Mouse (Mus musculus): ENCODE results near the gene Dync1i1. TPM values are rescaled to one million over a fixed set of nuclear protein-coding genes. Genes with fewer than 3 reads are reported as not detected.
"Not testable (repeated sequence)": the region's sequence is repeated elsewhere in the genome, so short reads cannot be mapped to it uniquely, and the experiment has no call there.

Dync1i1 gene
- total RNA-seq (2021), result under 1 TPM; 0.18 to 0.36 TPM

DNA sequence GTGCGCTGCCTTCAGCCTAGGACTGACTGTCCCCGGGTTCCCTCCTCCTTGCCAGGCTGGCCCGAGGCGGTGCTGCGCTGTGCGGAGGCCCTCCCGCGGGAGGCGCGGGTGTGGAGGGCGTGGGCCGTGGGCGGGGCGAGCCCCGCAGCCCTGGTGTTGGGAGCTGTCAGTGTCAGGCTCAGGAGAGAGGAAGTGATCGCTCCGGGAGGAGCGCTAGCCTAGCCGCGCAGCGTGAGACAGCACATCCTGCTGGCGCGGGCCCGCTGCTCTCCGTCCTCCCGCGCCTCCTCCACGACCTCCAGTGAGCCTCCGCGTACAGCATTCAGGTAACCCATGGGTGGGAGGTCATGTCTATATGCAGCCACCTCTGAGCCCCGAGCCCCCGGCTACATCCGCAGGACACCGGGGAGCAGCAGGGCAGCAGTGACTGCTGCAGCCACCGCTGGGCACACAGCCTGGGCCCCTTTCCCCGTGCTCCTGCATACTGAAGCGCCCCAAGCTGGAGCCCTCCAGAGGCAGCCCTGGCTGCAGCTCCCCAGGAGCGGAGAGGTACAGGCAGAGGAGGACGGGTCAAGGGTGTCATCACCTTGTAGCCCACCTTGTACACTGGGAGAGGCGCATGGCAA lies at the start of gene Dync1i1:
Gene Dync1i1, plus strand, starts transcription at position 29 of the 626 bp plus-strand sequence.
- DNase-seq (ENCODE audit: low spot score), result peak; percentile 1

DNA sequence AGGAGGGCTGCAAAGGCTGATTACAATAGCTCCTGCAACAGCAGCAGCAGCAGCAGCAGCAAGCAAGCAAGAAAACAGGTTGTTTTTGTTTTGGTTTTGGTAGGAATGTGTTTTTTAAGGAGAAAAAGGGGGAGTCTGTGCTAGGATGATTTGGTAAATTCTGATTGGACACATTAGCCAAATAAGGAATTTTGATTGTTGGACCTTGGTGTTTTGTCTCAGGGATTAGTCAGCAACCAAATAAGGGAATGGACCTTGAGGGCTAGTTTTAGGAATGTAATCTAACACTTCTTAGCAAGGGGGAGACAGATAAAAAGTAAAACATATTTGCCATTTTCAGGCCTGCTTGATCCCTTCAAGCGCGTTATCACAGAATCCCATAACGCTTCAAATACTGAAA lies 45.7 kb upstream of the Dync1i1 start:
- no peak for DNase-seq (ENCODE audit: low spot score)
- intact Hi-C loops (cut with DNase I), result no loop called here

More for the DNA sequence above, at the start of gene Dync1i1:
- intact Hi-C loops (cut with DNase I), result no loop called here

DNA sequence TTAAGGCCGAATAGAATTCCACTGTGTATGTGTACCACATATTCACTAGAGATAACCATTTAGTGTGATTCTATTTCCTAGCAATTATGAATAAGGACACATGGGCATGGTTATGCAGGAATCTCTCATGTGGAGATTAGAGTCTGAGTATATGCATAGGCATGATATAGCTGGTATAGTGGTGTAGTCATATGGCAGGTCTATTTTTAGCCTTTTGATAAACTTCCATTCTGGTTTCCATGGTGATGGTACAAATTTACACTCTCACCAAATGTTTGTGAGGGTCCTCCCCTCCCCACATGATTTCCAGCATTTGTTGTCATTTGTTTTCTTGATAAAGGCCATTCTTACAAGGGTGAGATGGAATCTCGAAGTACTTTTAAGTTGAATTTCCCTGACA lies 23.6 kb upstream of the Dync1i1 start:
- no peak for DNase-seq (ENCODE audit: low spot score)
- intact Hi-C loops (cut with DNase I), result no loop called here

DNA sequence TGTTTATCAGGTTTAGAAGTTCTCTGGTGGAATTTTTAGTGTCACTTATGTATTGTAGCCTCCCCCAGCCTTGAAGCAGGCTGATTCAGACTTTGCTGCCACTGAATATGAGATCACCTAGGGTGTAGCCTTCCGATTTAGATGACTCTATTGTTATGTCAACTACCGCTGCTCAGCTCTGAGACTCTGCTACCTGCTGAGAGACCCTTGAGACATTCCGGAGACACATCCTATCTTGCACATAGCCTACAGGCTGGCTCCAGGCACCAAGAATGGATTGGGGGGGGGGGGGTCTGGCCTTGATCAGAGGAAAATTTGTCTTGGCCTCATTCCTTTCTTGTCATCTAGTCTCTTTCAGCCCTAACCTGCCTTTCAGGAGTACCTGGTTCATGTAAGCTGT lies 17.5 kb upstream of the Dync1i1 start:
- DNase-seq (ENCODE audit: low spot score); intact Hi-C loops (cut with DNase I): not testable (repeated sequence)

DNA sequence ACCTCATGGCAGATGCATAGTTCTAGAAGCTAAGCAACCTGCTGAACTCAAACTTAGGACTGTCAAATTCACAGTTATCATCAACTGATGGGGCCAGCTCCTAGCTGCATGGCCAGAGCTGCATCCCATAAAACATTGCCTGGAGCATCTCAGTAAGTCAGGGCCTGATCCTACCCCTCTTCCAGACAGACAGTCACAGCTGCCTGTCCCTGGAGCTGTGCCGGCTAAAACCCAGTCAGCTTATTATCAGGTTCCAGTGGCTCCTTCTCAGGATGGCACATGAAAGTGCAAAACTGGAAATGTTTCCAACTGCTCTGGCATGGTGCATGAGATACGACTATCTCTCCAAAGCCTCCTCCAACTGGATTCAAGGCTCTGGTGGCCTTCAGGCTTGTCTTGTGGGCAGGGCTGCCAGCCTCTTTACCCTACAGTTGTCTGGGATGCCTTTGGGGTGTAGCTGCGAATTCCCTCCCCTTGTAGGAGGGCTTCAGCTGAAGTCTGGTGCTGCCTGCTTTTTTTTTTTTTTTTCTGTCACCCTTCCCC lies 15.3 kb upstream of the Dync1i1 start:
- DNase-seq (ENCODE audit: low spot score), result no peak
- intact Hi-C loops (cut with DNase I), result no loop called here

DNA sequence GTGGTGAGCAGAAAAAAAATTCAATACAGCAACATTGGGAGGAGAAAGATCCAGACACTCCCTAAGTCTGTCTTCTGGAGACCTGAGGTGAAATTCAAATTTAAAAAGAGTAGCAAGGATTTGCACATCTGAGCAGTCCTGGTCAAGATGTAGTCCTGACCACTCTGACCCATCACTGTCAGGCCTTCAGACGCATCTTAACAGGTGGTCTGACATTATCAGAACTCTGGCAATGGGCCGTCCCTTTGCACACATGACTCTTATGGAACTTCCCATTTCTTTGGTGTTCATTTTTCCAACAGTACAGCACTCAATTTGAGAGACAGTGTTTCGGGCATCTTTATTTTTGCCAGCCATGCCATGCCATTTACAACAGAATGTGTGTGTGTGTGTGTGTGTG lies 12.8 kb upstream of the Dync1i1 start:
- no peak for DNase-seq (ENCODE audit: low spot score)
- intact Hi-C loops (cut with DNase I), result no loop called here

DNA sequence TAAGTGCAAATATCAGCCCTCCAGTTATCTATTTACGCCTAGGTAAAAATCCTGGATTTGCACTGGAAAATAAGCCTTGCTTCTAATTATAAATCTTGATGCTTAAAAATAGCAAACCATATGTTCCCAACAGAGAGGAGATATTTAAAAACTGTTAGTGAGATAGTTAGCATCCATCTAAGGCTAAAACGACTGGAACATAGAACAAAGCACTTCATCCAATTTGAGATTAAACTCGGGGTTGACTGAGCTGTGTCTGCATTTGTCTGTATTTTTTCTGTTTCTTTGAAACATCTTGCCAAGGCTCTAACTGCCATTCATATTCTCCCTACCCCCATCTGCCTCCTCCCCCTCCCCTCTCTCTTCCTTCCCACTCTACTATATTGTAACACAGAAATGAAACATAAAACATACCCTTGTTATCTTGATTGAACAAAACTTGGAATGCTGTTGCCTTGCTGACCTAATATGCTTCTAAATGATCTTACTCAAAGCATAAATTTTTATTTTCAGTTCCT lies 10.3 kb upstream of the Dync1i1 start:
- DNase-seq (ENCODE audit: low spot score), result no peak
- intact Hi-C loops (cut with DNase I), result no loop called here

DNA sequence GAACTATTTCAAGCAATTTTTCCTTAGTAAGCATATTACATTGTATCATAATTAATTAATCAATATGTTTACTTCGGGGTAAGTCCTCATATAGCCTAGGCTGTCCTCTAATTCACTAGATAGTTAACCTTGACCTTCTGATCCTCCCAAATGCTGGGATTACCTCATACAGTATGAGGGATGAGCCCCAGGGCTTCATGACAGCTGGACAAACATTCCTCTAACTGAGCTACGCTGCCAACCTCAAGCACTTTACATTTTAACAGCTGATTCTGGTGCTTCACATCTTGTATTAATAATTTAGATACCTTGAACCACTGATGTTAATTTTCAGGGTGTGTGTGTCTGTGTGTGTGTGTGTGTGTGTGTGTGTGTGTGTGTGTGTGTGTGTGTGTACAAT lies 6.5 kb upstream of the Dync1i1 start:
- intact Hi-C loops (cut with DNase I), result no loop called here
- no peak for DNase-seq (ENCODE audit: low spot score)

DNA sequence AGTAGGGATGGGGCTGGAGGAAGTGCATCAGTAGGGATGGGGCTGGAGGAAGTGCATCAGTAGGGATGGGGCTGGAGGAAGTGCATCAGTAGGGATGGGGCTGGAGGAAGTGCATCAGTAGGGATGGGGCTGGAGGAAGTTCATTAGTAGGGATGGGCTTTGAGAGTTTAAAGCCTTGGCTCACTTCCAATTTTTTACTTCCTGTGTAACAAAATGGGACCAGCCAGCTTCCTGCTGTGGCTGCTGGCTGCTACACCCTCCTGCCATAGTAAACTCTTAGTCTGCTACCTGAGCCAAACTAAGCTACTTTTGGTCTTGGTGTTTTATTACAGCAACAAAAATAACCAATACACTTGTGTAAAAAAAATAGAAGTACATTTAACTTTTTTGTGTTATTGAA lies 4.7 kb upstream of the Dync1i1 start:
- intact Hi-C loops (cut with DNase I); DNase-seq (ENCODE audit: low spot score): not testable (repeated sequence)

DNA sequence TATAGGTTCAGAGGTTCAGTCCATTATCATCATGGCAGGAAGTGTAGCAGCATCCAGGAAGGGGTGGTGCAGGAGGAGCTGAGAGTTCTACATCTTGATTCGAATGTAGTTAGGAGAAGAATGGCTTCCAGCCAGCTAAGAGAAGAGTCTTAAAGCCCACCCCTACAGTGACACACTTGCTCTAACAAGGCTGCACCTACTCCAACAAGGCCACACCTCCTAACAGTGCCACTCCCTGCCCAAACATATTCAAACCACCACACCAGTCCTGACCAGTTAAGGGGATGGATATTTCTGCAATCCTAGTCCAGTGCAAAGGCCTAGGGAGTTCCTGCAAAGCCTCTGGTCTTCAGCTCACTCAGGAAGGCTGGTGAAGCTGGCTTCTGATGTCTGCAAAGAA lies 1.5 kb upstream of the Dync1i1 start:
- intact Hi-C loops (cut with DNase I), result no loop called here

DNA sequence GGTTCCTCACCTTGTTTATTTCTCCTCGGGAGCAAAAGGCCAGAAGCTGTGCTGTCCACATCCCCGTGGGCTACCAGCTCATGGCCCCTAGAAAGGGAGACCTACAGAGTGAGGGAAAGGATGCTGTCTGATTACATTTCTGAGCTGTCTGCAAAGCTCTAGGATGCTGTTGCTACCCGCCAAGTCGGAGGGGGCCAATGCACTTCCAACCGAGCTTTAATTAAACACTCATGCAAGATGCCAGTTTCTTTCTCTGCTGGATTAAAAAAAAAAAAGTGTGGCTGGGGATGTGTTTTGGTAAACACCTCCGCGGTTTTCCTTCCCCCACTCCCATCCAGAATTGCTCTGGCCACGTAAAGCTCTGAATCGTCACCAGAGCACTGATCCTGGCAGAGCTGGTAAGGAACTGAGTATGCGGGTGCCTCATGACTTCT lies 815 bp downstream of the Dync1i1 start:
- intact Hi-C loops (cut with DNase I), result no loop called here
- no peak for DNase-seq (ENCODE audit: low spot score)

More for the DNA sequence above, 1.5 kb upstream of the Dync1i1 start:
- no peak for DNase-seq (ENCODE audit: low spot score)

DNA sequence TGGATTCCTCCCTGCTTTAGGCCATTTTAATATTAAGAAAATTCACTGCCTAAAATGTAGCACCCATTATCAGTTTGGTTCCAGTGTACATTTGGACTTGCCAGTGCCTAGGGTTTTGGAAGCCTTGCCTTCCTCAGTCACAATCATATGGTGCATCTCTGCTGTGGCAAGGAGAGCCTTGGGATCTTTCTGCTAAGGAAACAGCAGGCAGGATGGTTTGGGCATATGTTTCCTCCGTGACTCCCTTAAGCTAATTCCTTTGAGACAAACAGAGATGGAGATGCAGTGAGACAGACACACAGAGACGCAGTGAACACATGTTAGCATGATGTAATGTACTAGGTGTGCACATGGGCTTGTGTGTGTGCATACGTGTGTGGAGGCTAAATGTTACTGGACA lies 7.8 kb downstream of the Dync1i1 start:
- no peak for DNase-seq (ENCODE audit: low spot score)
- intact Hi-C loops (cut with DNase I), result no loop called here

DNA sequence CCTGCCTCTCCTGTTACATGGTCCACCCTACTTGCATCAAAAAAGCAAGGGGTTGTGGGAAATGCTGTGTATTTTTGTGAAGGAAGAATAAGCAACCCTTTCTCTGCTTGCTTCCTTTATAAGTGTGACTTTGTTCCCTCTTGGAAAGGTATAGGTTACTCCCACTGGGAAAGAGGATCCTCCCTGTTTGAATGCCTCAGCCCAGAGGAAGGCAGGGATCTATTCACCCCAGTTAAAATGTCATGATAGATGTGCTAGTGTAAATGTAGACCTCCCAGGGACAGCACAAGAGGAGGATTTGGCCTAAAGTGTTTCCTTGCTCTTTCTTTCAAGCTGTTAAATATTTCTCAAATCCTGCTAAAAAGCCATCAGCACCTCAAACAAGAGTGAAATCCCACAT lies 9.0 kb downstream of the Dync1i1 start:
- intact Hi-C loops (cut with DNase I), result no loop called here

DNA sequence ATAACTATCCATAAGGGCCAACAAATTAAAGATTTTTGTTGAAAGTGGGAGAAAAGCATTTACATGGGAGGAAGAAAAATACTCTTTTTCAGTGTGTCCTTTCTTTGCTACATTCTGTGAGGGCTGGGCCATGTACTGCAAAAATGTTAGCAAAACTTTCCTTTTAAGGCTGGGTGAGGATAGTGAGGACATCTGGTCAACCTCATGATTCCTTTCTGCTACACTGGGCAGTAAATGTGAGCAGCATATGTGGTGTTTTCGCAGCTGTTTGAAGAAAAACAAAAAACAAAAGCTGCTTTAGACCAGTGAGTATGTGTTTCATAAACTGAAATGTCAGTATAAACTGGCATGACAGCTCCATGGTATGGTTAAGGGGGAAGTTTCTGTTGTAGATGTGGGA lies 9.4 kb downstream of the Dync1i1 start:
- DNase-seq (ENCODE audit: low spot score), result no peak

More for the DNA sequence above, 9.0 kb downstream of the Dync1i1 start:
- DNase-seq (ENCODE audit: low spot score), result no peak

DNA sequence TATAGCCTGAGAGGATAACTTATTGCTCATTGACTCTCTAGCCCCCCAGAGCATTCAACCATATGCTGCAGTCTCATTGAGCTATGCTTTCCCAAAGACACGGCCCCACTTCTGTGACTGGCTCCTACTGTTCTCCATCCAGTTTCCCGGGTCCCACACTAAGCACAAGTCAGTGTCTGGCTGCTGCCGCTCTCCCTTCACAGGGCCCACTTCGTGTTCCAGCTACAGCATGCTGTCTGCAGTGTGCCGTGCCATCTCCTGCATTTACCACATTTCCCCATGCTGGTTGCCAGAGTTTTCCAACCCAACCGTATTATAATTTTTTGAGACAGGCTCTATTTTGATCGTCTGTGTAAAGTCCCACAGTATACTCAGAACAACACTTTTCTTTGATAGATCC lies 14.3 kb downstream of the Dync1i1 start:
- no peak for DNase-seq (ENCODE audit: low spot score)

More for the DNA sequence above, 9.4 kb downstream of the Dync1i1 start:
- intact Hi-C loops (cut with DNase I), result no loop called here

DNA sequence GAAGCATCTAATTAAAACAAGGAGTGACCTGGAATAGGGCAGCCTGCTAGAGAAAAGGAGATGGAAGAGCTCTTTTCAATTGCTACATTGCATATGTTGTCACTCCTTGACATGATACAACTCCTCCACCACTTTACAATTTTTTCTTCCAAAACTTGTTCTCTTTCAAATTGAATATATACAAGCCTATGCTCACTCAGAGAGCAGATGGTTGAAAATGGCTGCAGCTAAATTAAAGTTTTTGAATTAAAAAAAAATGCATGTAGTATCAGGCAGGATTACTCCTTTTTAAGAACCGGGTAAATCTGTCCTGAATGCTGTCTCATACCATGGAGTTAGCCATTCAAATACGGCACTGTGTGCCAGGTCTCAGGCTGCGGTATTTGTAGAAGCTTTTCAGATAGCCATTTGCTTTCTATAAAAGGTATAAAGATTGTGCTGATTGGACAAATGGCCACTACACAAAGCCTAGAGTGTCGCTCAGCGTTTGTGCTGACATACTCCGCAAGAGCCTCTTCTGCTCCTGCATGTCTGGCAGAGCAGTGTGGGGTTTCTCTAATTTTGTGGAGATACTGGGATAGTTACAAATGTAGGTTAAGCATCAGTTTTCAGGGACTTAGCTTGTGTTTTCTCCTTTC lies 16.1 kb downstream of the Dync1i1 start:
- intact Hi-C loops (cut with DNase I), result no loop called here
- DNase-seq (ENCODE audit: low spot score), result no peak

More for the DNA sequence above, 14.3 kb downstream of the Dync1i1 start:
- intact Hi-C loops (cut with DNase I), result no loop called here

DNA sequence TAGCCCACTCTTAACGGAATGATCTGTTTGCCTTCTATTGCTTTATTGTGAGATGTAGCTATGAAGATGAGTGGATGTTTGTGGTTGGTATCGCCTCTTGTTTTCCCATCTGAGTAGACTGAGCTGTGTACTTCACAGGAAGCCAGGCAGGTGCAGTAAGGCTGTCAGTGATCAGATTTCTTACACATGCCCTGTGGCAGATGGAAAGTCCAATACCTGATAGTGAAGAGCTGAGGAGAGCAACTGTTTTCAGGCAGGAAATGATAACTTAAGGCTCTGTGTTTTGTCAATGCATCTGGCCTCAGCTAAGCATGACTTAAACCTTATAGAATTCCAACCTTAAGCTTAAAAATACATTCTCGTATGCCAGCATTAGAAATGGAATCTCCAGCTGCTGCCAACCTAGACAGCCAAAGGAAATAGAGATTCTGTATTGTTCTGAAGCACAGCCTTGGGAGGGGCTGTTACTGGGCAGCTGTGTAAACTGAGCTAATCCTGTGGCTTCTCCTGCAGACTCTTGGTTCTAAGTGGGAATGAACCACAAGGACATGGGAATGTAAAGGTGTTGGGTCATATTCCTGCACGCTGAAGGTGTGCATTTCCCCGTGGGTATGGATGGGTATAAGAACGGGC lies 24.8 kb downstream of the Dync1i1 start:
- intact Hi-C loops (cut with DNase I), result no loop called here
- DNase-seq (ENCODE audit: low spot score), result no peak

DNA sequence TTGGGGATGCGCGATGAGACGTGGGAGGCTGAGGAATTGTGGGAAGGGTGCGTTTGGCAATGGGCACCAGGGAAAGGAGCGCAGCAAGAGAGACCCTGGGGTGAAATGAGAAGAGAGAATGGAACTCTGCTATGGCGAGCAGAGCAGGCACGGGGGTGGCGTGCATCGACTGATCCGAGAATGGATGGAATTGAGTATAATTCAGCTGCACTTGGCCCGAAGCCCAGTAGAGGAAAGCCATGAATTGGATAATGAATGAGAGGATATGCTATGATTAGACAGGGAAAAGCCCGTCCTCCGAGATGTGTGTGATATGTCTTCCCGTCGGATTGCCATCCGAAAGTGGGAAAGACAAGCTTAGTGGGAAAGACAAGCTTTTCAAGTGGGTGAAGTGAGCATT lies 26.7 kb downstream of the Dync1i1 start:
- intact Hi-C loops (cut with DNase I), result no loop called here
- no peak for DNase-seq (ENCODE audit: low spot score)

DNA sequence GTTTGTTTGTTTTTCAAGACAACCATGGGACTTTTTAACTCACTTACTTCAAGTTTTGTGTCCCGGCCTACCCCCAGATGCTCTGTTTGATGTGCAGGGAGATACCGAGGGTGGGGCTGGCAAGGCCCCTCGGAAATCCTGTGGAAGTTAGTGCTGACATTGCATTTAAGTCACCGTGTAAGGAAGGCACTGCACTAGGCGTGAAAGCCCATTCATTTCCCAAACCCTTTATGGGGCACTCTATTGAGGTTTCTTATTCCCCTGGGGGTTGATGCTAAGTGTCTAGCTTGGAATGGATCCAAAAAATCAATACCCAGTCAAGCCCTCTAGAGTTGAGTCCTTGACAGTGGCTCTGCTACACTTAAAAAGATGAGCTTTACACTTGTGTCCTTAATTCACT lies 27.2 kb downstream of the Dync1i1 start:
- intact Hi-C loops (cut with DNase I), result no loop called here
- no peak for DNase-seq (ENCODE audit: low spot score)

DNA sequence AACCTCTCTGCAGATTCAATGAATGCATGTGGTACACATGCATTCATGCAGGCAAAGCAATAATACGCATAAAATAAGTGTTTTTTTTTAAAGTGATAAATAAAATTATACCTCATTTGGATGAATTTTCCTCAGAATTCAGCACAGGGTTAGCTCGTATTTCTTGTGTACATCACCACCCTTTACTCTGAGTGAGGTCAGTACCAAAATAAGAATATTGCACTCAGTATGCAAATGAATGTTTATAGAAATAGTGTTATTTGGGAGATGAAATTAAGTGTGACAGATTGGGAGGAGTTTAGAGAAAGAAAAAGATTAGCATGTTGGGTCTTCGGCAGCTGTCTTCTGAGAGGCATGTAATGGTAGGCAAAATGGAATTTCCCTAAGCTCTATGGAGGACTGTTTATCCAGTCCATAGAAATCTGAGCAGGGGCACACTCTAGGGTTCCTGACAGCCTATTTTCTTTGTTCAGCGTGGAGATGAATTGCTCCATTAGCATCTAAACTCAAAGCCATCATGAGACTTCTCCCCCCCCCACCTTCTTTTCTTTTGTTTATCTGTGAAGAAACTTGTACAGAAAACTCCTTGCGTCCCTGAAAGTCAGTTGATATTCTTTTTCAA lies 31.2 kb downstream of the Dync1i1 start:
- no peak for DNase-seq (ENCODE audit: low spot score)
- intact Hi-C loops (cut with DNase I), result no loop called here

All from heart, postnatal 25 days (tissue).